Mouse (Mus musculus) G1E (cell line): Measurements from ENCODE around the gene Gm10309.

Experiments
- CTCF ChIP-seq: IDR thresholded peaks from 2 replicates; pipeline ENCODE4 v1.5.1; 2012; ENCODE audit warnings: low read depth, low read length, inconsistent platforms, mixed read lengths
- TAL1 ChIP-seq: conservative IDR thresholded peaks from 2 replicates; pipeline ENCODE4 v1.6.1; 2012; ENCODE audit warnings: low read depth, low read length, inconsistent platforms, mixed read lengths

- TF ChIP-seq CTCF (peak; percentile 41; the same call in 1 of the 2 replicates), TAL1 (no peak)
These were observed 33.3 kb downstream of the Gm10309 start for GRCm38 (mm10) chr17:86471684-86472083.
